Mouse (Mus musculus) brain, embryonic 14.5 days (tissue): Measurements from ENCODE around the gene Cd27. TPM values are rescaled to one million over a fixed set of nuclear protein-coding genes. Genes with fewer than 3 reads are reported as not detected.

Experiments
- DNase-seq: peaks from one replicate; pipeline ENCODE4 v3.0.0-alpha.2; 2011; ENCODE audit warnings: low read depth
- CTCF ChIP-seq: fragments of 200-500 bp; IDR thresholded peaks from 2 replicates; pipeline ENCODE4 v1.5.1; 2012; ENCODE audit warnings: inconsistent platforms, mild to moderate bottlenecking, moderate library complexity, borderline replicate concordance; ENCODE audit not compliant: insufficient read depth, insufficient read length; ENCODE audit errors: extremely low read depth
- POLR2A ChIP-seq: fragments of 200-500 bp; IDR thresholded peaks from 2 replicates; pipeline ENCODE4 v1.6.1; 2012; ENCODE audit warnings: mild to moderate bottlenecking, inconsistent platforms, borderline replicate concordance; ENCODE audit not compliant: poor library complexity, insufficient read depth, insufficient read length, severe bottlenecking; ENCODE audit errors: extremely low read depth
- polyA plus RNA-seq: library from polyadenylated mRNA; depleted of rRNA; stranded (reverse); fragments of >200 nt; gene quantifications from 2 replicates; pipeline ENCODE4 v1.2.3, GENCODE M21; 2012

Cd27 gene
- polyA plus RNA-seq, 1 experiment, result 0.15 TPM

GRCm38 (mm10) chr6:125238396-125238795 lies 1.6 kb upstream of the Cd27 start:
- no peak for TF ChIP-seq CTCF
- no peak for TF ChIP-seq POLR2A
- no peak for DNase-seq

GRCm38 (mm10) chr6:125237421-125237820 lies 611 bp upstream of the Cd27 start:
- TF ChIP-seq POLR2A (no peak), CTCF (no peak)
- no peak for DNase-seq

DNA sequence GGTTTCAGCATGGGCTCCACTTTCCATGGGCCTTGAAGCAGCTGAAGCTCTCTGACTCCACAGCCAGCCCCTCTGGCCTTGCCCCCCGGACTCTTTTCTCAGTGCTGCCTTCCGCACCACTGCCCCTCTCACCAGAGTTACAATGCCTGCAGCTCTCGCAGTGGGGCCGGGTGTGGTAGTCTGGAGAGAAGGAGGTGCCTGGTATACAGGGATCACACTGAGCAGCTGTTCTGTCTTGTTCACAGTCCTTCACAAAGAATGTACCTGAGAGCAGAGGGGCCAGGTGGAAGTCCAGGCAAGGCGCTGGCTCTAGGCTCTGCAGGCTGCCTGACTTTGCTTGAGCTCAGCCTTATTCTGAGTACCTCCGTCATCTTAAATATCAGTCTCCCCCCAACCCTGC lies 469 bp downstream of the Cd27 start:
- no peak for TF ChIP-seq CTCF
- no peak for TF ChIP-seq POLR2A
- no peak for DNase-seq

DNA sequence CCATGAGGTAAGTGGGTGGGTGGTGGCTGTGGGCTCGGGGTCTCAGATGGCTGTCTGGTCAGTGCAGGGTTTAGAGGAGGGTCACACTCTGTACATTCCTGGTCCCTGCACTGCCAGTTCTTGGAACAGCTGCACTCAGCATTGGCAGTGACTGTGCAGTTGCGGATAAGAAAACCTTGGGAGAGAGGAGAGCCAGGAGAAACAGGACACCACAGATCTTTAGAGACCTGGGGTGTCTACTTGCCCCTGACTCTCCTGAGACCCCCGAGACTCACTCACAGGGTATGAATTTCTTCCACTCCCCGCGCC lies 2.3 kb downstream of the Cd27 start:
- DNase-seq, result no peak
- TF ChIP-seq CTCF, result no peak
- TF ChIP-seq POLR2A, result no peak

DNA sequence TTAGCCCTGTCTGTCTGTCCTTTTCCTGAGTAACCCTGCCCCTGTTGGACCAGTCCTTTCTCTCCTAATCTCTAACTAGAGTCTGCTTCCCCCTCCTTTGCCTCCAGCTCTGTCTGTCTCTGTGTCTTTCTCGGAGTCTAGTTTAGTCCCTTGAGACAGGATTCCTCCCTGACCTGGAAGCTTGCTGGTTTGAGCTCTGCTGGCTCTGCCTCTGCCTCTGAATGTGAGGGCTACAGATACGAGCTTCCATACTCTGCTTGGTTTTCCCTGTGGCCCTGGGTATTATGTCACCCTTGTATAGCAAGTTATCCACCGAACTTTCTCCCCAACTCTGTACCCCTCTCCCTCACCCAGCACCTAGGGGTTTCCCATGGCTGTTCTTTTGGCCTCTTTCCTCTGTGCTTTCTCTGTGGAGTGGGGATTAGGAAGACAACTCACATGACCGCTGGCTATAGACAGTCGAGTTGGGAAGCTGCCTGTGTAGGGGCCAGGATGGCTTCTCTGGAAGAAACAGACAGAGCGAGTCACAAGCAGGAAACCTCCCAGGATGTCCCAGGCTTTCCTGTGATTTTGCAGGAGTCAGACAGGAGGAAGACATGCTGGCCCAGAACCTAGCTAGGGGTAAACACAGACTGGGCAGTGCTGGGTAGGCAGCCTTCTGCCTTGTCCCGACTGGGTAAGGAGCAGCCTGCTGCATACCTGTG lies 2.8 kb downstream of the Cd27 start:
- DNase-seq, result no peak
- TF ChIP-seq POLR2A (no peak), CTCF (no peak)

DNA sequence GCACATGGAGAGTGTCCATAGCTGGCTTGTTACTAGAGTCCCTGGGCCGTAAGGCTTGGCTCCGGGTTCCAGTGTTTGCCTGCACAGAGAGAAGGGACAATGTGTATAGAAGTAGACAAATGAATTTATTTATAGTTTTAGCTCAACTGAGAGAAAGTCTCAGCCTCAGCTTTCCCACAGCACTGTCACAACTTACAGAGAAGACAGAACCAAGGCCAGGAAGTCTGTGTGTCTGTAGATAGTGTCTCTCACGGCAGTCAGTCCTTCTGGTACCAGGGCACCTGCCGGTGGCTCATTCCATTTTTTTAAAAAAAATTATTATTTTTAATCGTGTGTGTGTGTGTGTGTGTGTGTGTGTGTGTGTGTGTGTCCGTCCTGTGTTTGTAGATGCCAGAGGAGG lies 4.3 kb downstream of the Cd27 start:
- no peak for TF ChIP-seq CTCF
- TF ChIP-seq POLR2A, result no peak
- DNase-seq, result no peak

GRCm38 (mm10) chr6:125232045-125232437 lies 4.8 kb downstream of the Cd27 start:
- no peak for DNase-seq
- TF ChIP-seq CTCF (no peak), POLR2A (no peak)

DNA sequence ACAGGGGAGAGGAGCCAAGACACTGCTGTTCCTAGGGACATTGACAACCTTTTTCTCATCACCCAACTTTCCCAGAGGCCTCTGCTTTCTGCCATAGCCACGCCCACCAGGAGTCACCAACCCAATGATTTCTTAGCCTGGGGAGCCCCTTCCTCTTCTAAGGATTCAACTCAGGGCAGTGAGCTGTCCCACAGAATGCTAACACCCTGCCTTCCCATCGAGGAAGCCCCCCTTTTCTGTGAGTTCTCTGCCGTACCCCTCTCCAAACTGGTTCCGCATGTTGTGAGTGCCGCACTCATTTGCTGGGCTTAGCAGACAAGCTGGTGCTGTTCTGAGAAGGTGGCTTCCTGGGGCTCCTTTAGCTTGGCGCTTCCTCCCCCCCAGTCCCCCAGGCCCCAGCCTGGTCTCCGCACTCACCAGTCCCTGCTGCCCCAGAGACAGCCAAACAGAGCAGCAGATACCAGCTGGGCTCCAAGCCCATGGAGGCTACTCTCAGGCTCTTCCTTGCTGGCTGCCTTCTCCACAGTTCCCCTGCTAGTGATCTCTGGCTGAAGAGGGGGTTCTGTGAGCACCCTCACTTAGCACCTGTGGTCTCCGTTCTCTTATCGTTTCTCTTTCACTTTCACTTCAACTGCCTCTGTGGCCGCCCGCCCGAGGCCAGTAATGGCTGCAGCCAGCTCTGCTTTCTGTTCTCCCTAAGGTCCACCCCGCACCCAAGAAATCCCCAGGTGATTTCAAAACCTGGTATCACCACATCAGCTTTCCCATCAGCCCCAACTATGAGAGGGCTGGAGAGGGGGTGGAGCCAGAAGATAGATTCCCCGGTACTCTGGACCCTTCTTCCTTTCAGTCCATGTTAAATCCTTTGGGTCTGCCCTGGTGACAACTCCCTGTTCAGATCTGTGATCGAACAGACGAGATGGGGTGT lies 5.4 kb downstream of the Cd27 start, which contains the start of gene Tapbpl:
Gene Tapbpl (minus strand): TSS at position 744 of the 928 bp plus-strand sequence.
- TF ChIP-seq CTCF (no peak), POLR2A (peak; percentile 27; the same call in 1 of the 2 replicates)
- peak; percentile 78 for DNase-seq

DNA sequence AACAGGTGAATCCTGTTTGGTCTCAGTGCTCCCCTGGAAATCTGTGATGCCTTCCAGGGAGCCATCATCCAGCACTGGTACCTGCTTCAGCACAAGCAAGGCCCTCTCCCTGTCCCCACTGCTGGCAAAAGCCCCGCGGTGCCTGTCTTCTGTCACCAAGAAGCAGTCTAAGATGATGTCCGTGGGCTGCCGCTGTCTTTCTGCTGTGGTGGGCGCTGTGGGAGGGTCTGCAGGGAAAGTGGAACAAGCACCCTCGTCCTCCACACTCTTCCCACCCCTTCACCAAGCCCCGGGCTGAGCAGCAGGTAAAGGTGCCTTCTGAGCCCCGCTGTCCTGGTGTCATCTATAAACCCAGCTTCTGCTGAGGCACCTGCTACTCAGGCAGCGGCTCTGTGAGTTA lies 6.2 kb downstream of the Cd27 start:
- TF ChIP-seq POLR2A (no peak), CTCF (no peak)
- no peak for DNase-seq

GRCm38 (mm10) chr6:125225518-125226115 lies 11.2 kb downstream of the Cd27 start:
- DNase-seq, result no peak
- peak; percentile 45; the same call in 1 of the 2 replicates for TF ChIP-seq CTCF
- TF ChIP-seq POLR2A, result no peak

DNA sequence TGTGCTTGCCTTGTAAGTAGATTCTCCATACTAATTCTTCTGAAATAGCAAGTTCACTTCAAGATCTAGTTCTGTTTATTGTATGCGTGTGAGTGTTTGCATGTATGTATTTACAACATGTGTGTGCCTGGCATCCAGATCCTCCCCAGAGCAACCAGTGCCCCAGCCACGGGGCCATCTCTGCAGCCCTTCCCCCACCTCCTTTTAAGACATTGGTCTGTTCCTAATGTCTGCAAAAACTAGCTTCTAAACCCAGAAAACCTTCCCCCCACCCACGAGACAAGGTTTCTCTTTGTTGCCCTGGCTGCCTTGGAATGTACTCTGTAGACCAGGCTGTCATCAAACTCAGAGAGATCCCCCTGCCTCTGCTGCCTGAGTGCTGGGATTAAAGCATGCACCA lies 14.2 kb downstream of the Cd27 start:
- TF ChIP-seq CTCF, result no peak
- no peak for TF ChIP-seq POLR2A
- DNase-seq, result no peak

- TF ChIP-seq POLR2A (no peak), CTCF (no peak)
- DNase-seq, result no peak
Measured at GRCm38 (mm10) chr6:125222146-125222545, 14.7 kb downstream of the Cd27 start.

- no peak for TF ChIP-seq POLR2A
- no peak for TF ChIP-seq CTCF
- no peak for DNase-seq
Measured at GRCm38 (mm10) chr6:125221115-125221745, 15.6 kb downstream of the Cd27 start.

- peak; percentile 58; the same call in 1 of the 2 replicates for TF ChIP-seq CTCF
- no peak for TF ChIP-seq POLR2A
Measured at GRCm38 (mm10) chr6:125218963-125219362, 17.8 kb downstream of the Cd27 start.

DNA sequence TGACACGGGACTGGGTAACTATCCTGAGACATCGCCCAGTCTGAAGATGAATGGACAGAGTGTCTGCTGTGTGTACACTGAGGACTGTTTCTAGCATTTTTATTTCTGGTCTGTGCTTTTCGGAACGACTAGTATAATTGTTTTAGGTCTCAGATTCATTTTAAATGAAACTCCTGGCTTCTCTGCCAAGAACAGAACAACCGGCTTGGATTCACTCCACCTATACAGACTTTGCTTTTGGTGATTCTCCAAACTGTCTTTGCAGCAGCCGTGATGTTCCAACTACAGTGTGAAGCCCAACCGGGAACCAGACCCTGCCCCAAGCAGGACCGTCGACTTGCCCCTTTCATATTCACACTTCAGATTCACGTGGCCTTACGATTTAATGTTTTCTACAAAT lies 18.9 kb downstream of the Cd27 start:
- no peak for DNase-seq
- TF ChIP-seq POLR2A, result no peak
- TF ChIP-seq CTCF, result no peak

More at GRCm38 (mm10) chr6:125218963-125219362, 17.8 kb downstream of the Cd27 start:
- peak; percentile 66 for DNase-seq
